Mouse (Mus musculus) heart, adult 2 months (tissue): Measurements from ENCODE around the gene Akap8. TPM values are rescaled to one million over a fixed set of nuclear protein-coding genes. Genes with fewer than 3 reads are reported as not detected.

Source experiments
- DNase-seq, 2 experiments: peaks; one replicate each; pipeline ENCODE4 v3.0.0; 2021
- H3K27ac ChIP-seq: fragments of 200-600 bp; 2 replicates; pipeline ENCODE4 v1.8.1; 2022
- H3K27me3 ChIP-seq: fragments of 200-500 bp; 2 replicates; pipeline ENCODE4 v1.6.1; 2012; ENCODE audit warnings: mild to moderate bottlenecking, low read length, inconsistent platforms, mixed read lengths; ENCODE audit not compliant: control insufficient read depth, insufficient read depth
- H3K36me3 ChIP-seq: fragments of 200-500 bp; 2 replicates; pipeline ENCODE4 v1.6.1; 2012; ENCODE audit warnings: low read length, inconsistent platforms; ENCODE audit not compliant: control insufficient read depth, insufficient read depth
- H3K4me1 ChIP-seq: fragments of 200-500 bp; 2 replicates; pipeline ENCODE4 v1.6.1; 2011; ENCODE audit warnings: low read length; ENCODE audit not compliant: control insufficient read depth, insufficient read depth
- H3K4me3 ChIP-seq: fragments of 200-600 bp; 2 replicates; pipeline ENCODE4 v1.8.1; 2022
- H3K79me2 ChIP-seq: fragments of 200-500 bp; replicated peaks from 2 replicates; pipeline ENCODE4 v1.6.1; 2012; ENCODE audit warnings: mild to moderate bottlenecking, inconsistent platforms, low read length, moderate library complexity, mixed read lengths; ENCODE audit not compliant: control insufficient read depth, insufficient read depth
- H3K9ac ChIP-seq: fragments of 200-500 bp; 2 replicates; pipeline ENCODE4 v1.6.1; 2012; ENCODE audit warnings: low read depth, mild to moderate bottlenecking, control low read depth, inconsistent platforms, low read length, mixed read lengths
- CTCF ChIP-seq: fragments of 200-600 bp; IDR thresholded peaks from 2 replicates; pipeline ENCODE4 v1.8.1; 2022; ENCODE audit warnings: antibody characterized with exemption, mild to moderate bottlenecking, moderate library complexity
- EP300 ChIP-seq: fragments of 200-500 bp; IDR thresholded peaks from 2 replicates; pipeline ENCODE4 v1.6.1; 2011; ENCODE audit warnings: low read depth, low read length, control low read depth; ENCODE audit not compliant: insufficient read depth
- POLR2A ChIP-seq: fragments of 200-500 bp; IDR thresholded peaks from 2 replicates; pipeline ENCODE4 v1.6.1; 2011; ENCODE audit warnings: mild to moderate bottlenecking, low read depth, low read length, control low read depth; ENCODE audit not compliant: insufficient read depth
- WGBS: fragments of 180-500 bp; shearing (Covaris S2); methylation state at CpG from one replicate; pipeline ENCODE4 v1.1.7; 2018; 5-methylcytosine and 5-hydroxymethylcytosine counted together
- intact Hi-C: fragments of 180-260 bp; cut with DNase I; formaldehyde crosslinking; loops from one replicate; pipeline ENCODE4 v1.15.1; 2025
- polyA plus RNA-seq: library from polyadenylated mRNA; depleted of rRNA; stranded (reverse); fragments of >200 nt; gene quantifications from 2 replicates; pipeline ENCODE4 v1.2.3, GENCODE M21; 2012; rRNA removed
- total RNA-seq, 2 experiments: library from RNA; stranded (reverse); gene quantifications; 2 replicates each; pipeline ENCODE4 v1.2.3; 2021

Gene Akap8
- total and polyA plus RNA-seq, 3 experiments = 32.2 to 40.7 (median 38.9) TPM

DNA sequence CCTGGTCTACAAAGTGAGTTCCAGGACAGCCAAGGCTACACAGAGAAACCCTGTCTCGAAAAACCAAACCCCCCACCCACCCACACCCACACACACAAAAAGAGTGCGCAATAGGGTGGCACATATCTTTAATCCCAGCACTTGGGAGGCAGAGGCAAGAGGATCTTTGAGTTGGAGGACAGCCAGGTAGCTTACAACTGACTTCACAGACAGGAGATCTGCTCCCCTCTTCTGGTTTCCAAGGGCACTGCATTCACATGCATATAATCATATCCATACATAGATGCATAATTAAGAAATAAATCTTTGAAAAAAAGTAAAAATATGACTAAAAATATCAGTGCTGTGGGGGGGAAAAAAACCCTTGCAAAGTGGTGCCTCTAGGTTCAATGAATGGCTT is 62.2 kb downstream of the Akap8 start:
- Histone ChIP-seq H3K27me3 (no peaks in the 10 kb centered on the region), H3K27ac (no peak overlapping the region), H3K36me3 (peaks cover 18% of the 10 kb centered on the region), H3K79me2 (peaks cover 23% of the 10 kb centered on the region), H3K4me1 (peaks cover 17% of the 10 kb centered on the region), H3K4me3 (no peak overlapping the region), H3K9ac (no peak overlapping the region)
- no peak for TF ChIP-seq EP300
- no peak for TF ChIP-seq CTCF
- no peak for TF ChIP-seq POLR2A
- no peak for DNase-seq
- intact Hi-C loops = no loop called here
- 94% methylated on average over 2 of the region's 2 CpGs for WGBS

DNA sequence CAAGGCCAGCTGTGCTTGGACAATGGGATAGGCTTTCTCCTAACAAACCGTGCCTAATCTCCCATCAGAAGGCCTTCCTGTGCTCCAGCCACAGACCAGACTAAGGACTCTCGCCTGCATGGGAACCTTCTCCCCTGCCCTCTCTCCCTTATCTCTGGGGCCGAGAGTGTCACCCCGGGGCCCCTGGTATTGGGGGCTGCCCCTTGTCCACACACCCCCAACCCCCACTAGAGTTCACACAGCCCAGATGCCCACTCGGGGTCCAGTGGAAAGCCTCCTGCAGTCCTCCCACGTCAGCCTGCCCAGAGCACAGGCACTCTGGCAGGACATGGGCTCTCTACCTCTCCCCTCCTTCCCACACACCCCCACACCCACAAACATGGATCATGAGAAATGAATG is 63.1 kb downstream of the Akap8 start:
- peaks cover 19% of the 10 kb centered on the region for H3K79me2 ChIP-seq
- H3K9ac ChIP-seq = no peak overlapping the region
- H3K27ac ChIP-seq = no peak overlapping the region
- H3K36me3 ChIP-seq = peaks cover 16% of the 10 kb centered on the region
- no peak for DNase-seq
- WGBS = 32% methylated on average over 6 of the region's 6 CpGs
- peaks cover 16% of the 10 kb centered on the region for H3K4me1 ChIP-seq
- TF ChIP-seq CTCF (no peak), POLR2A (no peak), EP300 (no peak)
- intact Hi-C loops = no loop called here
- no peak overlapping the region for H3K4me3 ChIP-seq
- no peaks in the 10 kb centered on the region for H3K27me3 ChIP-seq

- H3K27ac ChIP-seq = no peak overlapping the region
- intact Hi-C loops = no loop called here
- no peaks in the 10 kb centered on the region for H3K27me3 ChIP-seq
- H3K4me1 ChIP-seq = peaks cover 12% of the 10 kb centered on the region
- H3K36me3 ChIP-seq = peaks cover 16% of the 10 kb centered on the region
- no peak overlapping the region for H3K9ac ChIP-seq
- no peak for DNase-seq
- 74% methylated on average over 2 of the region's 2 CpGs for WGBS
- H3K4me3 ChIP-seq = no peak overlapping the region
- H3K79me2 ChIP-seq = peaks cover 17% of the 10 kb centered on the region
- no peak for TF ChIP-seq EP300
- no peak for TF ChIP-seq POLR2A
- no peak for TF ChIP-seq CTCF
Observed at GRCm38 (mm10) chr17:32257452-32257851, 63.6 kb downstream of the Akap8 start.

DNA sequence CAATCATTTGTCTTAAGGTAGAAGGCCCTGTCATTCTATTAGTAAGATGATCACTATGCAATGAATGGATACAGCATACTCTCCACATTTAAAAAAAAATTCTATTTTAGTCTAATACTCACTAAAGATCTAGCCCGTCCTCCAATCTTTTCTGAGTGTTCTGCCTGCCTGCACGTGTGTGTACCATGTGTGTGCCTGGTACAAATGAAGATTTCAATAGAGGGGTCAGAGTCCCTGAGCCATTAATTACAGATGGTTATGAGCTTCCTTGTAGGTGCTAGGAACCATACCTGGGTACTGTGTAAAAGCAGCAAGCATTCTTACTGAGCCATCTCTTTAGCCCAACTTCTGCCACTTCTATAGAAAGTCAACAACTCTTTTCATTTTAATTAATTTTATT is 64.1 kb downstream of the Akap8 start:
- intact Hi-C loops = no loop called here
- Histone ChIP-seq H3K4me3 (no peak overlapping the region), H3K27ac (no peak overlapping the region), H3K27me3 (no peaks in the 10 kb centered on the region), H3K4me1 (peaks cover 12% of the 10 kb centered on the region), H3K9ac (no peak overlapping the region), H3K79me2 (peaks cover 17% of the 10 kb centered on the region), H3K36me3 (peaks cover 22% of the 10 kb centered on the region)
- TF ChIP-seq EP300 (no peak), POLR2A (no peak), CTCF (no peak)
- WGBS = 70% methylated on average over 2 of the region's 2 CpGs
- DNase-seq = no peak

Other genes starting within 250 kb of the Akap8 start
- gene Notch3, start 154.4 kb downstream of the Akap8 start, total RNA-seq = 10 to 100 TPM; 24.2 to 30.6 TPM
- 22.5 and 32.1 TPM in 2 replicates for gene Notch3, start 154.4 kb downstream of the Akap8 start, polyA plus RNA-seq
- gene Ephx3, start 131.7 kb downstream of the Akap8 start, total RNA-seq = 1 to 10 TPM; 1.1 to 1.3 TPM
- gene Ephx3, start 131.7 kb downstream of the Akap8 start, polyA plus RNA-seq = 2.6 and 2.9 TPM in 2 replicates
- gene Brd4, start 36.5 kb downstream of the Akap8 start, total RNA-seq = 10 to 100 TPM; 53.3 to 55.6 TPM
- 16.5 and 21.7 TPM in 2 replicates for gene Brd4, start 36.5 kb downstream of the Akap8 start, polyA plus RNA-seq
- 10 to 100 TPM; 50.3 to 51.2 TPM for gene Akap8l, start 29.4 kb upstream of the Akap8 start, total RNA-seq
- 55.1 and 67.3 TPM in 2 replicates for gene Akap8l, start 29.4 kb upstream of the Akap8 start, polyA plus RNA-seq
- 10 to 100 TPM; 16.0 to 16.6 TPM for gene Wiz, start 68.2 kb upstream of the Akap8 start, total RNA-seq
- gene Wiz, start 68.2 kb upstream of the Akap8 start, polyA plus RNA-seq = 17.2 and 17.4 TPM in 2 replicates
- gene Rasal3, start 82.3 kb upstream of the Akap8 start, total RNA-seq = under 1 TPM; 0.70 to 0.98 TPM
- 1.1 and 4.2 TPM in 2 replicates for gene Rasal3, start 82.3 kb upstream of the Akap8 start, polyA plus RNA-seq
- under 1 TPM in 1 of 2 experiments, not detected in 1; 0.09 TPM for gene Pglyrp2, start 102.9 kb upstream of the Akap8 start, total RNA-seq
- gene Pglyrp2, start 102.9 kb upstream of the Akap8 start, polyA plus RNA-seq = 0.35 and 0.86 TPM in 2 replicates
- not detected for gene Cyp4f39, start 131.5 kb upstream of the Akap8 start, total RNA-seq
- 0.21 TPM in 1 of 2 replicates, not detected in the other for gene Cyp4f39, start 131.5 kb upstream of the Akap8 start, polyA plus RNA-seq
- 1 to 10 TPM; 4.5 to 5.4 TPM for gene Cyp4f17, start 184.8 kb upstream of the Akap8 start, total RNA-seq
- 8.6 and 9.8 TPM in 2 replicates for gene Cyp4f17, start 184.8 kb upstream of the Akap8 start, polyA plus RNA-seq
- 1 to 10 TPM; 4.5 to 4.7 TPM for gene Cyp4f16, start 215.3 kb upstream of the Akap8 start, total RNA-seq
- 10.2 and 10.5 TPM in 2 replicates for gene Cyp4f16, start 215.3 kb upstream of the Akap8 start, polyA plus RNA-seq